Mouse (Mus musculus) kidney, postnatal 14 days (tissue): ENCODE measurements around the gene Fads1.
"Not testable (repeated sequence)": the region's sequence is repeated elsewhere in the genome, so short reads cannot be mapped to it uniquely, and the experiment has no call there.

Experiments
- DNase-seq: peaks from one replicate; pipeline ENCODE4 v3.0.0; 2022; ENCODE audit warnings: mixed read lengths

Gene Fads1

DNA sequence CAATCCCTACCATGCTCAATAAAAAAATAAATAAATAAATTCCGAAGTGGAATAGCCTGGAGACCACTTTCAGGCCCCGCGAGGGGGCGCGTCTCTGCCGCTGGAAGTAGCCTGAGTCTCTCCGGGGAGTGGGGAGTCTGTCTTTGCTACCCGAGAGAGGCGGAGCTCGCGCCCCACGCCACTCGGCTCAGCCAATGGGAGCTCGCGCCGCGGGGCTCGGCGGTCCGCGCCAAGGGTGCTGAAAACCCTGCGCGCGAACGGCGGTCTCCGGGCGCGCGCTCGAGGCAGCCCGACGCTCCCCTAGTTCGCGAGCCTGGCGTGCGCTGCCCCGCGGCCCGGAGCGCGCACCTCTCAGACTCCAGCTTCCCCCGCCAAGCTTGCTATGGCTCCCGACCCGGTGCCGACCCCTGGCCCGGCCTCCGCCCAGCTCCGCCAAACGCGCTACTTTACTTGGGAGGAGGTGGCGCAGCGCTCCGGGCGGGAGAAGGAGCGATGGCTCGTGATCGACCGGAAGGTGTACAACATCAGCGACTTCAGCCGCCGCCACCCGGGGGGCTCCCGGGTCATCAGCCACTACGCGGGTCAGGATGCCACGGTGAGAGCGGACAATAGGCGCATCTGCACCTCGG is at the start of gene Fads1:
Gene Fads1, plus strand, starts transcription at position 219 of the 629 bp plus-strand sequence.
- DNase-seq = peak; percentile 96

DNA sequence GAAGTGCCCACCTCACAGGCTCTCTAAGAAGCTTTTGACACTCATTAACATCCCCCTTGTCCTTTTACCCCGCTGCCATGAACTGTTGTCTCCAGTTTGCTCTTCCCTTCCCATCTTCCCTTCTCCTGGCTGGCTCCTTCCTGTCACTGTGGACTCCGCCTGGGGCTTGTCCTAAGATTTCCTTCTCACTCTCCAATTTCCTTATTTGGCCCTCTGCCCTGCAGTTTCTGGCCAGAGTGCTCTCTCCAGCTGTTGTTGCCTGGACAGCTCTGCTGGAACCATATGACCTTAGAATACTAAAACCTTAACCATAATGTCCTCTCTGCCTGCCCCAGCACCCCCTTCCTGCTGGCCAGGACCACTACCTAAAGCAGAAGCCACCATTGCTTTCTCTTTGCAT is 48.0 kb upstream of the Fads1 start:
- peak; percentile 84 for DNase-seq

DNA sequence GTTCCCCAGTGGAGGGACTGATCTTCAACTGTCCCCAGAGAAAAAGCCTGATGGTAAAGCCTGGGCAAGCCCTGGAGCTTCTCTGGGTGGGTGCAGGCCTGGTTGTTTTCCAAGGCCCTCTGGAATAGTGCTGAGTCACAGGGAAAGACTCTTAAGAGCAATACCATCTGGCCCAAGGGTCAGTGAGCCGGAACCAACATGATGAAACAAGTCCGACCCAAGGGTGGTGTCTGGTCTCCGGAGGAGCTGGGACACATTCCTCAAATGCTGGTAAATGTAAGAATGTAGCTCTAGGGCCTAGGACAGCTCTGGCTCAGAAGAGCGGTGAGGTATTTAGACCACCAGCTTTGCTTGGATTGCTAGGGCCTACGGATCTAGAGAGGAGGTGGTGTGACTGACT is 45.3 kb upstream of the Fads1 start:
- DNase-seq = peak; percentile 37

DNA sequence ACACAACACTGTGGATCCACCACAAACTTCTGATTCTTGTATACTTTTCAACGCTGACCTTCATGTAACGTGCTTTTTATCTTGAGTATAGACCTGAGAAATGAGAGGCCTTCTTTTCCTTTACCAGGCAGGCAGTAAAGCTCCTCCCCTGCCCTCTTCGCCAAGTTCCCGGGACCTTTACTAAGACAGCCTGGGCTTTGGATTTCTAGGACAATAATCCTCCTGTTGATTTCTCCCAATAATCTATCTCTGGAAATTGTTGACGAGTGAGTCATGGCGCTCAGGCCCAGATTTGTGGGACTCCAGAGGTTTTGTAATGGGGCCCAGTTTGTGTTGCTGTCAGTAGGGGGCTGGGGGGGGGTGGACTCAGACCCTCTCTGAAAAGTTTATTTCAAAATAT is 43.0 kb upstream of the Fads1 start:
- DNase-seq = no peak

DNA sequence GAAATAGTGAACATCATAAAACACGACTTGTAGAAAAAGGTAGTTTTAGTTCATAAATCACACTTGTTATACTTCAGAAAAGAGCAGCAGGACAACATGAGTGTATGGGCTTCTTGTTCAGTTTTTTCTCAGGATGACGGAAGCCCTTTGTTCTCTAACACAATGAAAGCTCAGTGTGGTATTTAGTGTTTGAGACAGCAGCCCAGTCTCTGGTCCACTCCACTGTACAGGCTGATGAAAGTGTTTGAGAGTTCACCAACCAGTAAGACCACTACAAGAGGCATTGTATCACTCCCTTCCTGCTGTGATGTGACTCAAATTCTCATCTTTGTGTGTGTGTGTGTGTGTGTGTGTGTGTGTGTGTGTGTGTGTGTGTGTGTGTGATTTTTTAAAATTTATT is 39.0 kb upstream of the Fads1 start:
- DNase-seq = no peak

DNA sequence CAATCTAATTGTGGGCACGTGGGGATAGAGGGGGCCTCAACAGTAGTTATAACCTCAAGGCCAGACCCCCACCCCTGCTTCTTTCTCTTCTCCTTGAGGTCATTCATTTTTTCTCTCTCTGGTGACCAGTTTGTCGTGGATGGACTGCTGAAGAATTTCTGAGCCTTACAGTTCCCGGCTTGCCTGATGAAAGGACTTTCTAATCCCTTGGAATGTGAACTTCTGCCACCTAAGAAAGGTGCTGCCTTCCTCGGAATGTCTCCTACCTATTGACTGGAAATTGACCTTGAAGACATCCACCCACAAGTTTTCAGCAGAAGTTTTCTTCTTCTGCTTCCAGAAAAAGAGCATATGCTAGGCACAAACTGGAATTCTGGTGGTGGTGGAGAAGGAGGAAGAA is 38.2 kb upstream of the Fads1 start:
- no peak for DNase-seq

DNA sequence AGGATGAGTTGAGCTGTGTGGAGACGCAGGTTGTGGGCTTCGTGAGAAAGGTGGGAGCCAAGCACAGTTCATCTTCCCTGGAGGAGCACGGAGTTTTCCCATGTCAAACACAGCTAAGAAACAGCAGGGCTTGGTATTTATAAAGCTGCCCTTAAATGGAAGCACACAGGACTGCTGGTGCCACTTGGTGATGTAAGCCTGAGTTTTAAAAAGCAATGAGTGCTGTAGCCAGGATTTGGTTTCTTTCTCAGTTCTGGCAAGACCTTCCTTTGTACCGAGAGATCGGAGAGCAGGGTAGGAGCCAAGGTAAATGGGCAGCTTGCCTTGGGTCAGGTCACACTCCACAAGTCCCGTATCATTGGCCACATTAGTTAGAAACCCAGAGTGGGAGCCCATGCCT is 34.1 kb upstream of the Fads1 start:
- DNase-seq = no peak

DNA sequence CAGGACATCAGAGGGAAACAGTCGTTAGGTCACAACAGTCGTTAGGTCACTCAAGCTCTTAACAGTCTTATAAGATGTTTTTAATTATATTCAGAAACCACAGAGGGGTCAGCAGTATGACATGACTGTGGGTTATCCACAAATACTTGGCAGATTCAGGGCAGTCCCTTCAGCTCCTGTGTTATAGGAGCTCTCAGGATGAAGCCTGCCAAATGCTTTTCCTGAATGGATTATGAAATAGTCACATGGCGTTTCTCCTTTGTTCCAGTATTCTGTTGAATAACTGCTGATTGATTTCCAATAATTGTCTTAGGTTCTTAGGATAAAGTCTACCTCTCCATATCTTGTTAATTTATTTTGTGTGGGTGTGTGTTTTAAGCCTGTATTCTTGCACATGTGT is 33.5 kb upstream of the Fads1 start:
- DNase-seq = no peak

DNA sequence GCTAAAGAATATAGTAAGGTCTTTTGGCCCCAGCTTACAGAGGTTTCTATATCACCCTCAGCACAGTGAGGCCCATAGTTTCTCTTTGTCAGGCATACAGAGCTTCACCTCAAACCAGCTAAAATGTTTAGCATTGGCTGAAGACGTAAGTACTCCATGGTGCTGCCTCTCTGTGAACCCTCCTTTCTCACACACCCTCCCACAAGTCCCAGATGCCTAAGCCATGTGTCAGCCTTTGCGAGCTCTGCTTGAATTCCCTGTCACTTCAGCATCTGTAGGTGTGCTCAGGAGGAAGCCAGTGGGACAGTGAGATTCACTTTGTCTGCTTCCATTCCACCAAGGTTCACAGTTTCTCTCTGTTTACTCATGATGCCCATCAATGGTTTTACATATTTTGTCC is 25.0 kb upstream of the Fads1 start:
- DNase-seq = no peak

DNA sequence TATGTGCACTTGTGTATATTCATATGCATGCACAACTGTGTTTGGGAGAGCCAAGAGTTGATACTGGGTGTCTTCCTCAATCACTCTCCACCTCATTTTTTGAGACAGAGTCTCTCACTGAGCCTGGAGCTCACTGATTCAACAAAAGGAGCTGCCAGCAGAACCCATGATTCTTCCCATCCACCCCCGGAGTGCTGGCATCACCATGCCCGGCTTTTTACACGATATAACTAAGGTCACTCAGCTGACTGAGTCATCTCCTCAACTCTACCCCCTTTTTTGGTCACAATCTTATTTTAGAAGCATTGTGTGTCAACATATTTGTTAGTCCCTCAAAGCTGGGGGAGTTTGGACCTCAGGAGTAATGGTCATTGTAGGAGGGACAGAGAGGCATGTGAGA is 18.8 kb upstream of the Fads1 start:
- DNase-seq = no peak

DNA sequence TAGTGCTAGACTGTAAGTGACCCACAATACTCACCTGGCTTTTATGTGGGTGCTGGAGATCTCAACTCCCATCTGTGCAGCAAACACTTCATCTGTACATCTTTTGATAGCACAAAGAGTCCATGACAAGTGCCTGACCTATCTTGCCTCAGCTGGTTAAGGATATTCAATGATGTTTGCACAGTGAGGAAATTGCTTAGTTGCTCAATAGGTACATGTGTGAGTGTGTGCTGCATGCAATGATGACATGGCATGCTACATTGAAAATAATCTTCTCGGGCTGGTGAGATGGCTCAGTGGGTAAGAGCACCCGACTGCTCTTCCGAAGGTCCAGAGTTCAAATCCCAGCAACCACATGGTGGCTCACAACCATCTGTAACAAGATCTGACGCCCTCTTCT is 16.8 kb upstream of the Fads1 start:
- not testable (repeated sequence) for DNase-seq

DNA sequence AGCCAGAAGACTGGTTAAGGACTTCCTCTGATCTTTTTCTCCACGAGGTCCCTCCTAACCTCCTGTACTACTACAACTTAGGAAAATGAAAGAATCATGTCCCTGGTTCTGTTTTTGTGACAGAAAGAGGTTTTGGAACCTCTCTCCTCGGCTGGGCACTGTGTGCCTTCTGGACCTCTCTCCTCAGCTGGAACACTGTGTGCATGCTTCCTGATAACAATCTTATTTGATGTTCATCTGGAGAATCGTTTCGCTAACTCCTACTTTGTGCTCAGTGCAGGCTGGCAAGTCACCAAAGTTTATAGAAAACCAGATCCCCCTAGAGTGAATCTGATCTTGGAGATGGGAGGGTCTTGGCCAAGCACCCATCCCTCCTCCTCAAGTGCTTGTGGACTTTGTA is 15.6 kb upstream of the Fads1 start:
- DNase-seq = no peak

DNA sequence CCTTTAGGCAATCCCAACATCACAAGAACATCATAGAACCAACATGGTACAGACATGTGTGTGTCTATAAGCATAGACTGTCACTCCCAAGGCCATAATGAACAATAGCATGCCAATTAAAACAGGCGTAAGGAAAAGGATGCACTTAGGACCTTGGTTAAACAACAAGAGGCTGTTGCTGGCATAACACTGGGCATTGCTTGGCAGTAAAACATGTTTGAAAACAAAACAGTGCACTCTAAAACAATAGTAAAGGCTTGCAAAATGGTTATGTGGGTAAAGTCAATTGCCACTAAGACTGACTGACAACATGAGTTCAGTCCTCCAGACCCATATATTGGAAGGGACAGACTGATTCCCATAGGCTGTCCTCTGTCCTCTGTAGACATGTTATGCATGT is 14.7 kb upstream of the Fads1 start:
- no peak for DNase-seq

DNA sequence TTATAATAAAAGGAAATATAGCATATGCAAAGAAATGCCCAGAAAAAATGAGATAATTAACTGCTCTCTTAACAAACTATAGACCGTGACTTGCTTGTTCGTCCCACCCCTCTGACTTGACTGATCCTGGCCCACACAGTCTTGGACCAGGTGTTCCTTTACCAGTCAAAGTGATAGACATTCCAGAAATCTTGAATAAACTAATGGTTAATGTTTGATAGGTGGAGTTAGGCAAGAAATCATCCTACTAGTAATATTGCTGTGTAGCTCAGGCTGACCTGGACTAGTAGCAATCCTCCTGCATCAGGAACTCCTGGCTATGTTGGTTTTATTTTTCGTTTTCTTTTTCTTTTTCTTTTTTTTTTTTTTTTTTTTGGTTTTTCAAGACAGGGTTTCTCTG is 14.2 kb upstream of the Fads1 start:
- DNase-seq = no peak

DNA sequence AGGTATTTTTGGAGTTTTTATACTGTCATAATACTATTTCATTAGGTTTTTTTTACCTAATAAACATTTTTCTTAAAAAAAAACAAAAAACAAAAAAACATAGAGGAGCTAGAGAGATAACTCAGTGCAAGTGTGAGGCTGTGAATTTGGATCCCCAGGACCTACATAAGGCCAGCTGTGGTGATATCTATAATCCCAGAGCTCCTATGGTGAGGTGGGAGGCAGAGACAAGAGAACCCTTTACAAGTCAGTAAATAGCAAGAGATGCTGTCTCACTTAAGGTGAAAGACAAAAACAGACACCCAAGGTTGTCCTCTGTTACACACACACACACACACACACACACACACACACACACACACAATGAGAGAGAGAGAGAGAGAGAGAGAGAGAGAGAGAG is 13.5 kb upstream of the Fads1 start:
- no peak for DNase-seq

DNA sequence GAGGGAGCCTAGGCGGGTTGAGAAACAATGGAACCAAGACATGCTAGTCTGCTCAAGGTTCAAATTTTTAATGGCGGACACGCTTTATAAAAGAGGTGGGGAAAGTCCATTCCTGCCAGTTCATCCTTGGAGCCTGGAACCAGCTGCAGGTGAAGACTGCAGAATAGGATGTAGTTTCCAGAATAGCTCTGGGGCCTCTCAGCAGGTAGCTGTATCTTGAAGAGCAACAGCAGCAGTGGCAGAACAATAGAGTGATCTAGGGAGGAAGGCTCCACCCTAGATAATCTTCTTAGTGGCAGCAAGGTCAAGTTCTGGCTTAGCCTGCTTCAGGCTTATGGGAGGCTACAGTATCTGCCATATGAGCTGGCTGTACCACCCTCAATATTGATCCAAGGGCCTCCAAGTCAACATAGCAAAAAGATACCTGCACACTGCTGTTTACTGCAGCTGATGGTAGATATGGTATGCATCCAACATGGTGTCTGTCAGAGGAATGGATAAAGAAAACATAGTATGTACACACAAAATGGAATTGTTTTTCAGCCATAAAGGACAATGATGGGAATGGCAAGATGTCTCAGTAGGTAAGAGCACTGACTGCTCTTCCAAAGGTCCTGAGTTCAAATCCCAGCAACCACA is 12.9 kb upstream of the Fads1 start:
- not testable (repeated sequence) for DNase-seq

DNA sequence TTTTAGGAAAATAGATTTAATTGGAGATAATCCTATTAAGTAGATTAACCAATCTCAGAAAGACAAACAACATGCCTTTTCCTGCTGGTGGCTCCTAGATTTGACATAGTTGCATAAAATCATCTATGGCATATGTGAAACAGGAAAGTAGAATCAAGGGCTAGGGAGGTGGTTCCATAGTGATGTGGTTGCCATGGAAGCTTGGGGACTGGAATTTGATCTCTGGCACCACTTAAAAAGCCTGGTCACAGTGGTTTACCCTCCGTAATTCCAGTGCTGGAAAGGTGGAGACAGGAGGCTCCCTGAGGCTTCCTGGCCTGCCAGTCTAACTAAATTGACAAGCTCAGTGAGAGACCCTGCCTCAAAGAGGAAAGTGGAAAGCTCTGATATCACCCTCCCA is 12.2 kb upstream of the Fads1 start:
- no peak for DNase-seq

DNA sequence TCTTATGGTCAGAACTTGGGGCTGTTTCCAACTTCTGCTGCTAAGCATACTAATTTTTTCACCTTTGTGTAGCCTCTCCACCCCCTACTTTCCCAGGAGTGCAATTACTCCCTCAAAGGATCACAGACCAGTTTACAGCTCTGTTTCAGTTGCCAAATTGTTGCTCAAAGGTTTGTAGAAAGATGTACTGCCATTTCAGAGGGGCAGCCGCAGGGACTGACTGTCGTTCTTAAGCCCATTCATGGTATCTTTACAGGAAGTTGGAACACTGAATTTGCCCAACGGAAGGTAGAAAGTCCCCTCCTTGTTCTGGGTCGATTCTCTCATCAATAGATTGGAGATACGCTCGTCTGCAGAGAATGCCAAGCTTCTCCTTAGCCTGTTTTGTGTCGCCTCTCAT is 11.3 kb upstream of the Fads1 start:
- DNase-seq = no peak

DNA sequence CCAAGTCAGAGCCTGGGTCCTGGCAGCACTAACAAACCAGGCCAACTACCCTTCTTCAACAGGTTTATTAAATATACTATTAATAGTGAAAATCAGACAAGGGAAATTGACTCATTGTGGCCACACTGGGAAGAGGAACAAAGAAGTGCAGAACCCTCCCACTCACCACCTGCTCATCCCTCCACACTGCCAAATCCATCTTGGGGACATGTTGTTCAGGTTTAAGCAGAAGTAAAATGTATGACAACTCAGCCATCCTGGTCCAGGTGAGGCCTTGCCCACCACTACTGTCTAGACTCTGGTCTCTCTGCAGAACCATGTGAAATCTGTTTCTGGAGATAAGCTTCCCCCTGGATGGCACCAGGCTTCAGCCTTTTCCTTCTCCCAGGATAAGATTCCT is 10.8 kb upstream of the Fads1 start:
- no peak for DNase-seq

DNA sequence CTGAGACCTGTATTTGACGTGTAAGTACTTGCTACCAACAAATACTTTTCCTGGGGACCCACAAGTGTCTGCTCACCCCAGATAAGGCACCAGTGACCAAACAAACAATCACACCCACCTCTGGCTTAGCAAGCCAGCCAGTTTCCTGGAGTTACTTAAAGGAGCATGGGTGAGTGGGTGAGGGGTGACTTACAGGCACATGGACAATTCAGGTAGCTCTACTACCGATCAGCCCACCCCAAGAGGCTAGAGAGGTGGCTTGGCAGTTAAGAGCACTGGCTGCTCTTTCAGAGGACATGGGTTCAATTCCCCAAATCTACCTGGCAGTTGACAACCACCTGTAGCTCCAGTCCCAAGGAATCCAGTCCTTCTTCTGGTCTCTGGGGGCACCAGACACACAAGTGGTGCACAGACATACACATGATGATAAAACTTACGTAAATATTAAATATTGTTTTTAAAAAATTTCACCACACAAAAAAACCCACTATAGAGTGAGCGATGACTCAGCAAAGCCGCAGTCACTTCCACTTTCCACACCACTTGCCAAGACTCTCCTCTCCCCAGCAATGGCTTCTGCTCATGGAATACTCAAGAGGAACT is 9.5 kb upstream of the Fads1 start:
- DNase-seq = no peak

DNA sequence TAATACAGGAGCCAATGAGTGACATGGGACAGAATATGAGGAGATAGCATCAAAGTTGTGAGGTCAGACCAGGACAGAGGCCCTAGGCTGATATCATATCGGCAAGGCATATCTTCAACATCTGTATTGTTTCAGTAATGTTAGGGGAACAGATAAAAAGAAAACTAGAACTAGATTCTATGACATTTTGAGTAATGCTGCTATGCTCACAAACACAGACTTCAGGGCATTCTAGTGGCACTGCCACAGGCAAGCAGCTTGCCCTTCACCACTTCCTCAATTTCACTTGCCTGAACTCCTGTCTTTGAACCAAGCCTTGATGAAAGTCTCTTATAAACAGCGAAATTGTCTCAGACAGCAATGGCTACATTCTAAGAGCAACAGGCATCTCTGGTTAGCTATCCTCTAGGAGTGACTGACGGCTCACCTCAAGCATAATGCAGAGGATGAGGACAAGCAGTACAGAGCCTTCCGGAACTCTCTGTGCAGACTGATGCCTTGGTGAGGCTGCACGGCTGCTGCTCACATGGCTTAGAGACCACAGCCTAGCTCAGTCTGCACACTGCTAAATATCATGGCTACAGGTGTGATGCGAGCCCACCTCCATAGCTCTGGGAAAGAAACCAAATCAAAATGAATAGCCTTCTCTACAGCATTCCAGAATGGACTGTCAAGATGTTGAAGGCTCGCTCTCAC is 8.7 kb upstream of the Fads1 start:
- DNase-seq = no peak

DNA sequence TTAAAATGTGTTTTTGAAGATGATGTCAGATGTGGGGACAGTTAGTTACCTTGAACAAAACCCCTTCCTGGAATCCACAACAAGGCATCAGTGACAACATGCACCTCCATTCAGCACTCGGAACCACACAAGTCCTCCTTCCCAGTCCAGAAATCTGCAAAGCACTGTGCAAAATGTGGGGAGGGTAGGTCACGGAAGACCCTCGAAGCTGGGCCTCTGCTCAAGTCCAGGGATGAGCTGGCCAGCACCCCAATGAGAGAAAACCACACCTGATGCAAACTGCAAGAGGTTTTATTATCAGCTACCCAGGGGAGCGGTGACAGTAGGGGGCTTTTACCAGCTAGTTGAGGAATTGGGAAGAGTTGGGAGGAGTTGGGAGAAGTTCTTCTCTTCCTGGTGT is 7.7 kb upstream of the Fads1 start:
- DNase-seq = no peak

DNA sequence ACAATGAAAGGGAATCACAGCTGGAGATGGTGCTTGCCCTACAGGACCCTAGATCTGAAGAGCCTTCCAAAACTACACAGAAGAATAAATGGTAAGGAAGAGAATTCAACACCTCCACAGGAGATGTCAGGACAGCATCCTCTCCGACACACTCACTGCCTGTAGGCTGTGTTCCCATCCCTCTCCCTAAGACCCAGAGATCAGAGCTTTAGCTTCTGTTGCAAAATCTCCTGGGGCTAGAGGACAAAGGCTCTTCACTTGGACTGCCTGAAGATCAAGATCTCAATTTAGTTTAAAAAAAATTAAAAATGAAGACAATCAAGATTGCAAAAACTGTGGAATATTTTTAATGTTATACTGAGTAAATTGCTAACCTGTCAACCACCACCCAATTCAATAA is 6.2 kb upstream of the Fads1 start:
- no peak for DNase-seq

DNA sequence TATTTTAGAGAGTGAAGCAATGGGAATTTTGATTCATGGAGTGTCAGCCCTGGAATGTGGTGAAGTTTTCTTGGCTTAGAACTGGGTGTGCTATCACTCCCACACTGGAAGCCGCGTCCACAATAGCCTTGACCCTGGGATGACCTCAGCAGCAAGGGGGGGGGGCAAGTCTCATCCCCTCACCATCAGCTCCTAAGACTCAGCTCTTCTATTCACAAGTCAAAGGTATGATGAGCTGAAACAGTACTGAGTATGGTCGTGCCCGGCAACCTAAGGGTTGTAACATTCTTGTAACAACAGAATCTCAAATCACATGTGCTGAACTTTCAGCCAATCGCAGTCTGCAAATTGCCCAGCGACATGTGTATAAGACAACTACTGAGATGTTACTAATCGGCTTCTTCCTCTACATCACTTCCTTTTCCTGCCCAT is 5.7 kb upstream of the Fads1 start:
- peak; percentile 35 for DNase-seq
